Mouse (Mus musculus) hindbrain, embryonic 15.5 days (tissue): ENCODE results near the gene Wdr4. TPM values are rescaled to one million over a fixed set of nuclear protein-coding genes. Genes with fewer than 3 reads are reported as not detected.

ENCODE experiments used
- ATAC-seq: fragments of 200-750 bp; cut with Nextera tagmentation; 2 replicates; pipeline ENCODE4 v1.8.0; 2017; ENCODE audit warnings: low read depth, moderate number of reproducible peaks, moderate TSS enrichment; ENCODE audit not compliant: low FRiP score
- H3K27ac ChIP-seq: fragments of 300-500 bp; sonication (generic); replicated peaks from 2 replicates; pipeline ENCODE4 v1.5.1; 2015; ENCODE audit warnings: mild to moderate bottlenecking, inconsistent platforms
- H3K27me3 ChIP-seq: fragments of 300-500 bp; sonication (generic); 2 replicates; pipeline ENCODE4 v1.6.1; 2015; ENCODE audit warnings: control low read depth, inconsistent platforms
- H3K36me3 ChIP-seq: fragments of 300-500 bp; sonication (generic); 2 replicates; pipeline ENCODE4 v1.6.1; 2015; ENCODE audit warnings: control low read depth, inconsistent platforms
- H3K4me1 ChIP-seq: fragments of 300-500 bp; sonication (generic); replicated peaks from 2 replicates; pipeline ENCODE4 v1.6.1; 2015; ENCODE audit warnings: control low read depth, inconsistent platforms
- H3K4me2 ChIP-seq: fragments of 300-500 bp; sonication (generic); 2 replicates; pipeline ENCODE4 v1.6.1; 2015; ENCODE audit warnings: moderate library complexity, mild to moderate bottlenecking, inconsistent platforms
- H3K4me3 ChIP-seq: fragments of 300-500 bp; sonication (generic); 2 replicates; pipeline ENCODE4 v1.5.1; 2015; ENCODE audit warnings: mild to moderate bottlenecking, inconsistent platforms
- H3K9ac ChIP-seq: fragments of 300-500 bp; sonication (generic); 2 replicates; pipeline ENCODE4 v1.6.1; 2015; ENCODE audit warnings: inconsistent platforms
- H3K9me3 ChIP-seq: fragments of 300-500 bp; sonication (generic); 2 replicates; pipeline ENCODE4 v1.6.1; 2016; ENCODE audit warnings: control low read depth, inconsistent platforms
- WGBS: fragments of 180-500 bp; shearing (Covaris S2); methylation state at CpG from one replicate; pipeline ENCODE4 v1.1.7; 2015; 5-methylcytosine and 5-hydroxymethylcytosine counted together
- microRNA-seq: library from miRNA; unstranded; fragments of <30 nt; microRNA quantifications from one replicate; pipeline ENCODE4, GENCODE M21; 2016
- polyA plus RNA-seq: library from polyadenylated mRNA; unstranded; fragments of >200 nt; fragmentation: Nextera tagmentation; extraction: Ambion mirVana; gene quantifications from 2 replicates; pipeline ENCODE4 v1.2.1, GENCODE M21; 2015

Wdr4 gene
- polyA plus RNA-seq, 1 experiment from 2014 or later: 38.1 TPM

GRCm38 (mm10) chr17:31453476-31453875 lies 66.3 kb downstream of the Wdr4 start:
- Histone ChIP-seq H3K4me3 (no peak overlapping the region), H3K4me2 (no peak overlapping the region), H3K4me1 (peaks cover 25% of the 10 kb centered on the region), H3K9me3 (no peaks in the 10 kb centered on the region), H3K27me3 (no peaks in the 10 kb centered on the region), H3K9ac (no peak overlapping the region), H3K27ac (no peak overlapping the region), H3K36me3 (peaks cover 9% of the 10 kb centered on the region; the same call in 1 of the 2 replicates)
- no peak for ATAC-seq
- WGBS: 85% methylated on average over 3 of the region's 3 CpGs

- Histone ChIP-seq H3K36me3 (peaks cover 5% of the 10 kb centered on the region; the same call in 1 of the 2 replicates), H3K27ac (no peak overlapping the region), H3K4me1 (peaks cover 25% of the 10 kb centered on the region), H3K27me3 (no peaks in the 10 kb centered on the region), H3K4me3 (no peak overlapping the region), H3K4me2 (no peak overlapping the region), H3K9me3 (no peaks in the 10 kb centered on the region), H3K9ac (no peak overlapping the region)
- ATAC-seq: no peak
- WGBS: 81% methylated on average over 2 of the region's 2 CpGs
Measured at GRCm38 (mm10) chr17:31452816-31453215, 67.0 kb downstream of the Wdr4 start.

DNA sequence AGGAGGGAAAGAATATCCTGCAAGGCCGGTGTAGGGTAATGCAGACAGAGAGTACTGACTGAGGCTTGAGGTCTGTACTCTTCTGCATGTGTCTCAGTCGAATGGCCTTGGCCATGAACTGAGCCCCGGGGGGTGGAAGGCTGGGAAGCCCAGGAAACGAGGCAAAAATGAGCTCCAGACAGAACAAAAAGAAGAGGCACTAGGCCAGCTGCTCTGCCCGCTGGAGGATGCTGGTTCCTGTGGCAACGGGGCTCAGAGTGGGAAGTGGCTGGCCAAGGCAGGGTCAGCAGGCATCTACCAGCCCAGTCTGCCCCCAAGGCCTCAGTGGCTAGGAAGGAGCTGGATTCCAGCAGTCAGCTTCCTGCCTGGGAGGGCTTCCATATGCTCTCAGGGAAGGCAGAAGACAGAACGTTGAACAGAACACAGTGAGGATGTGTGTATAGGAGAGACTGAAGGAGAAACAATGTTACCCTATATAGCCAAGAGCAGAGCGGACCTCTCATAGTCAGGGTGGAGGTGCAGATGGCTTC lies 68.5 kb downstream of the Wdr4 start:
- WGBS: 26% methylated on average over 8 of the region's 8 CpGs
- Histone ChIP-seq H3K9me3 (no peaks in the 10 kb centered on the region), H3K4me2 (no peak overlapping the region), H3K27ac (peak overlapping the region; percentile 66), H3K9ac (no peak overlapping the region), H3K4me1 (peaks cover 17% of the 10 kb centered on the region), H3K4me3 (no peak overlapping the region), H3K27me3 (no peaks in the 10 kb centered on the region), H3K36me3 (peaks cover 5% of the 10 kb centered on the region; the same call in 1 of the 2 replicates)
- ATAC-seq: peak; percentile 75

DNA sequence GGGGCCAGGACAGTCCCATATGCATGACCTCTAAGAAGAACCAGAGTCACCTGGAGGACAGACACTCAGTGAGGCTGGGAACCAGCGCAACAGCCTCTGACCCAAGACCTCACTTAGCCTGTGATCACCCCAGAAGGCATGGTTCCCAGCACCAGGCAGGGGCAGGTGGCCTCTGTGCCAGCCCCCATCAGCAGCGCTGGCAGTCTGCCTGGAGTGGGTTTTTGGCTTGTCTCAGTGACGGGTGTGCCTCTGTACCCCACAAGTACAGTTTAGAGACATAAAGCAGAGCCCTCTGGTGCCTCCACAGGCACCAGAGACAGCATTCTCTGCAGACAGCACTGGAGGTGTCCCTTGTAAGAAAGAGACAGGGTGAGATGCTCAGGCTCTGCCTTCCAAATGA lies 69.6 kb downstream of the Wdr4 start:
- no peak overlapping the region for H3K9ac ChIP-seq

DNA sequence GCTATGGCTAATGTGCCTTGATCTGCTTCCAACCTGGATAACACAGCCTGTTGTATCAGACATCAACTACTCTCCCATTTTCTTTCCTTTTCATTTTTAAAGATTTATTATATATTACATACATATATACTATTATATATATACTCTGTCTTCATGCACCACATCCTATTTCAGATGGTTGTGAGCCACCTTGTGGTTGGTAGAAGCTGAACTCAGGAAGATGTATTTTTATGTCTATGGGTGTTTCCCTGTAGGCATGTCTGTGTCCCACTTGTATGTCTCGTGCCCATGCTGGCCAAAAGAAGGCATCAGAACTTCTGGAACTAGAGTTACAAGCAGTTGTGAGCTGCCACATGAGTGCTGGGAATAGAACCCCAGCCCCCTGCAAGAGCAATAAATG lies 71.3 kb downstream of the Wdr4 start:
- Histone ChIP-seq H3K9ac (no peak overlapping the region), H3K4me2 (no peak overlapping the region), H3K4me1 (peaks cover 28% of the 10 kb centered on the region), H3K27me3 (no peaks in the 10 kb centered on the region), H3K36me3 (no peaks in the 10 kb centered on the region), H3K4me3 (no peak overlapping the region), H3K9me3 (no peaks in the 10 kb centered on the region), H3K27ac (no peak overlapping the region)
- ATAC-seq: no peak
- 77% methylated on average over 1 of the region's 1 CpGs for WGBS

More for the DNA sequence above, 69.6 kb downstream of the Wdr4 start:
- Histone ChIP-seq H3K9me3 (no peaks in the 10 kb centered on the region), H3K4me1 (peaks cover 21% of the 10 kb centered on the region), H3K36me3 (peaks cover 4% of the 10 kb centered on the region; the same call in 1 of the 2 replicates), H3K27me3 (no peaks in the 10 kb centered on the region), H3K4me2 (no peak overlapping the region), H3K27ac (peak overlapping the region; percentile 66), H3K4me3 (no peak overlapping the region)
- 65% methylated on average over 3 of the region's 3 CpGs for WGBS
- no peak for ATAC-seq

GRCm38 (mm10) chr17:31447766-31448165 lies 72.0 kb downstream of the Wdr4 start:
- no peak overlapping the region for H3K9ac ChIP-seq

GRCm38 (mm10) chr17:31445061-31445731 lies 74.6 kb downstream of the Wdr4 start:
- no peak overlapping the region for H3K27ac ChIP-seq
- no peaks in the 10 kb centered on the region for H3K36me3 ChIP-seq
- no peak overlapping the region for H3K9ac ChIP-seq
- H3K4me3 ChIP-seq: no peak overlapping the region
- no peaks in the 10 kb centered on the region for H3K9me3 ChIP-seq
- H3K4me1 ChIP-seq: peaks cover 13% of the 10 kb centered on the region
- H3K4me2 ChIP-seq: no peak overlapping the region
- ATAC-seq: no peak
- no peaks in the 10 kb centered on the region for H3K27me3 ChIP-seq
- WGBS: 67% methylated on average over 7 of the region's 7 CpGs

More at GRCm38 (mm10) chr17:31447766-31448165, 72.0 kb downstream of the Wdr4 start:
- no peak overlapping the region for H3K4me3 ChIP-seq
- 81% methylated on average over 5 of the region's 5 CpGs for WGBS
- H3K4me1 ChIP-seq: peaks cover 28% of the 10 kb centered on the region
- no peaks in the 10 kb centered on the region for H3K27me3 ChIP-seq
- H3K27ac ChIP-seq: no peak overlapping the region
- no peaks in the 10 kb centered on the region for H3K36me3 ChIP-seq
- no peak overlapping the region for H3K4me2 ChIP-seq
- H3K9me3 ChIP-seq: no peaks in the 10 kb centered on the region
- no peak for ATAC-seq

Small RNAs within 50 kb of the gene (microRNA-seq; reads per million reads assigned to microRNA genes)
- gene Gm24970: not detected

Other genes starting within 250 kb of the Wdr4 start
- 5.9 and 7.5 TPM in 2 replicates for gene Rsph1, start 242.6 kb downstream of the Wdr4 start, polyA plus RNA-seq
- gene Slc37a1, start 233.2 kb downstream of the Wdr4 start, polyA plus RNA-seq: 9.4 and 13.4 TPM in 2 replicates
- 28.1 and 34.2 TPM in 2 replicates for gene Pde9a, start 133.8 kb downstream of the Wdr4 start, polyA plus RNA-seq
- gene Ndufv3, start 135 bp upstream of the Wdr4 start, polyA plus RNA-seq: 445 and 471 TPM in 2 replicates
- 33.9 and 36.7 TPM in 2 replicates for gene Pknox1, start 44.8 kb upstream of the Wdr4 start, polyA plus RNA-seq
- gene Cbs, start 117.3 kb upstream of the Wdr4 start, polyA plus RNA-seq: 8.9 TPM in 2 replicates
- gene U2af1, start 138.9 kb upstream of the Wdr4 start, polyA plus RNA-seq: 196 and 202 TPM in 2 replicates
- 0.49 and 0.50 TPM in 2 replicates for gene Cryaa, start 157.8 kb upstream of the Wdr4 start, polyA plus RNA-seq